Mouse (Mus musculus) megakaryocyte, embryonic 14.5 days (primary cell): ENCODE measurements around the gene Zfp64.

Experiments
- FLI1 ChIP-seq: IDR thresholded peaks from 2 replicates; pipeline ENCODE4 v1.6.1; 2012; ENCODE audit warnings: low read length, inconsistent platforms, mixed read lengths
- GATA1 ChIP-seq: IDR thresholded peaks from 3 replicates; pipeline ENCODE4 v1.6.1; 2012; ENCODE audit warnings: mixed read lengths, low read length, inconsistent platforms, borderline replicate concordance

- TF ChIP-seq GATA1 (no peak), FLI1 (no peak)
Observed at GRCm38 (mm10) chr2:168992642-168993420, 37.4 kb upstream of the Zfp64 start.
